Mouse (Mus musculus): ENCODE data around the gene Glud1. TPM values are rescaled to one million over a fixed set of nuclear protein-coding genes. Genes with fewer than 3 reads are reported as not detected.

The Glud1 gene
- polyA plus RNA-seq, 1 experiment from 2014 or later: 54.1 TPM

DNA sequence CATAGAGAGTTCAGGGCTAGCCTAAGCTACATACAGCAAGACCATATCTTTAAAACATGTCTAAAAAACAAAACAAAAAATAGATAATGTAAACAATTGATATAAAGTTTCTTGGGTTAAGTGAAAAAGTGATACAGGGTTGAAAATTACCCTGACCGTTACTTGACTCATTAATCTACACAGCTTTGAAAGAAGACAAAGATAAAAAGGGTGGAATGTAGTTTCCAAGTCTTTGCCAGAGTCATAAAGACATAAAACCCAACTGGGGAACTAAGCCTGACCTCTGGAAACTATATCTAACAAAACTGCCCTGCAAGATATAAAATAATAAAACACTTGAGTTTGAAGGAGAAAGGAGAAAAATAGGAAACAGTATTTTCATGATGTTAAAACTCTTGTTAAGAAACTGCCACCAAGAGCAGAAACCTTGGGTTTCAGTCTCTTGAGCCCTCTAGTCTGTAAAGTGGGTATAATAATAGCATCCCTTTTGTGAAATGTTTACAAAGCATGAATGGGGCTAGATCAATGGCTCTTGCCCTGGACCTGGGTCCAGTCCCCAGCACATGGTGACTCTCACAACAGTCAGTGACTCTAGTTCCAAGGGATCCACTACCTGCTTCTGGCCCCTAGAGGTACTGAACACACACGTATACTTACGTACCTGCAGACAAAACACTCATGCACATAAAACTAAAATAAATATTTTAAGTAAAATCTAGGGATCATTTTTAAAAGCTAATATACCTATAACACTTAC, 21.1 kb upstream of the Glud1 start:
- H3K27me3 ChIP-seq (ENCODE audit: control insufficient read depth, insufficient read depth, low read length): no peaks in the 10 kb centered on the region
- H3K4me3 ChIP-seq (ENCODE audit: low read length): no peak overlapping the region
- H3K4me1 ChIP-seq (ENCODE audit: control insufficient read depth, insufficient read depth, low read length): 0 out of 2 replicates have a peak, but pooled peaks cover 2% of the 10 kb centered on the region
- H3K36me3 ChIP-seq (ENCODE audit: control insufficient read depth, insufficient read depth): no peaks in the 10 kb centered on the region
- H3K9ac ChIP-seq (ENCODE audit: low read length): no peak overlapping the region
- WGBS: 86% methylated on average over 3 of the region's 3 CpGs
- H3K4me2 ChIP-seq (ENCODE audit: low read depth, low read length): no peak overlapping the region
- no peaks in the 10 kb centered on the region for H3K9me3 ChIP-seq (replicated peaks; ENCODE audit: control insufficient read depth, low read length)
- no peak overlapping the region for H3K27ac ChIP-seq (ENCODE audit: low read length)
- no peak for ATAC-seq (replicated peaks; ENCODE audit: extremely low read depth, insufficient read depth, low FRiP score)

- WGBS: 47% methylated on average over 1 of the region's 1 CpGs
- Histone ChIP-seq H3K27ac (ENCODE audit: low read length) (no peak overlapping the region), H3K4me3 (ENCODE audit: low read length) (no peak overlapping the region), H3K9ac (ENCODE audit: low read length) (no peak overlapping the region), H3K4me2 (ENCODE audit: low read depth, low read length) (no peak overlapping the region), H3K4me1 (ENCODE audit: control insufficient read depth, insufficient read depth, low read length) (0 out of 2 replicates have a peak, but pooled peaks cover 2% of the 10 kb centered on the region), H3K27me3 (ENCODE audit: control insufficient read depth, insufficient read depth, low read length) (no peaks in the 10 kb centered on the region), H3K9me3 (replicated peaks; ENCODE audit: control insufficient read depth, low read length) (no peaks in the 10 kb centered on the region), H3K36me3 (ENCODE audit: control insufficient read depth, insufficient read depth) (no peaks in the 10 kb centered on the region)
- ATAC-seq (replicated peaks; ENCODE audit: extremely low read depth, insufficient read depth, low FRiP score): no peak
Measured at GRCm38 (mm10) chr14:34290229-34290628, 20.3 kb upstream of the Glud1 start.

DNA sequence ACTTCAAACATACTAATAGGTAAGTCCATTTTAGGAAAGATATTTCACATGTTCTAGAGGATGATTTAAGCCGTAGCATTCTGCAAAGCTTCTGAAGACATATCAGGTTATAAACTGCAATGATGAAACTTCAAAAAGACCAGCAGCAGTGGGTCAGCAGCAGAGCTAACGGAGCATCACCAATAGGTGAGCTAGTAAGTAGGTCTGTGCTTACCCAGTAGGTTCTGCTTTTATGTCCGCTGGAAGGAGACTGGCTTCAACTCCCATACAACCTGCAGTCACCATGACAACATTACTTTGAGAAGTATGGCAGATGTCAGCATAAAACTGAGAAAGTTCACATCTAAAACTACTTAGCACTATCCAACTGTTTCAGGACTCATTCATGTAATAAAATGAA, 16.9 kb upstream of the Glud1 start:
- ATAC-seq (replicated peaks; ENCODE audit: extremely low read depth, insufficient read depth, low FRiP score): no peak
- 92% methylated on average over 3 of the region's 3 CpGs for WGBS
- no peaks in the 10 kb centered on the region for H3K36me3 ChIP-seq (ENCODE audit: control insufficient read depth, insufficient read depth)

DNA sequence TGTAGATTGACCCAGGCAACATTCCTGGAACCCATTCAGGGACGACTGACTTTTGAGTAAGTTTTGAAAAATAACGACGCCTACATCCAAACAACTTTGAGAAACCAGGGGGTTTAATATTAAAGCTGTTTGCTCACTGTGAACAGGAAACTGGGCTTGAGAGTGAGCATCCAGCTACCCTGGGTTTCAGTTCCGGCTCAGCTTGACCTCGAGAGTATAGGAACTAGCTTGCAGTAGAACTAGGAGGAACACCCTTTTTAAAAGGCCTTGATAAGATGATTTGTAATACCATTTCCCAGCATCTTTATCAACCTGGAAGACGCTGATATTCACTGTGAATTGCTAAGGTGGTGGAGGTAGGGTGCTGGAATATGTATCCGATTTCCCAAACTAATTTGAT, 14.2 kb upstream of the Glud1 start:
- Histone ChIP-seq H3K4me3 (ENCODE audit: low read length) (no peak overlapping the region), H3K27me3 (ENCODE audit: control insufficient read depth, insufficient read depth, low read length) (no peaks in the 10 kb centered on the region), H3K9ac (ENCODE audit: low read length) (no peak overlapping the region), H3K9me3 (replicated peaks; ENCODE audit: control insufficient read depth, low read length) (no peaks in the 10 kb centered on the region), H3K4me2 (ENCODE audit: low read depth, low read length) (no peak overlapping the region), H3K27ac (ENCODE audit: low read length) (no peak overlapping the region), H3K36me3 (ENCODE audit: control insufficient read depth, insufficient read depth) (no peaks in the 10 kb centered on the region), H3K4me1 (ENCODE audit: control insufficient read depth, insufficient read depth, low read length) (peaks cover 6% of the 10 kb centered on the region)
- 80% methylated on average over 7 of the region's 7 CpGs for WGBS
- ATAC-seq (replicated peaks; ENCODE audit: extremely low read depth, insufficient read depth, low FRiP score): no peak

More for the DNA sequence above, 16.9 kb upstream of the Glud1 start:
- Histone ChIP-seq H3K9ac (ENCODE audit: low read length) (no peak overlapping the region), H3K27ac (ENCODE audit: low read length) (no peak overlapping the region), H3K4me1 (ENCODE audit: control insufficient read depth, insufficient read depth, low read length) (peaks cover 8% of the 10 kb centered on the region), H3K9me3 (replicated peaks; ENCODE audit: control insufficient read depth, low read length) (no peaks in the 10 kb centered on the region), H3K4me2 (ENCODE audit: low read depth, low read length) (no peak overlapping the region), H3K4me3 (ENCODE audit: low read length) (no peak overlapping the region), H3K27me3 (ENCODE audit: control insufficient read depth, insufficient read depth, low read length) (no peaks in the 10 kb centered on the region)

DNA sequence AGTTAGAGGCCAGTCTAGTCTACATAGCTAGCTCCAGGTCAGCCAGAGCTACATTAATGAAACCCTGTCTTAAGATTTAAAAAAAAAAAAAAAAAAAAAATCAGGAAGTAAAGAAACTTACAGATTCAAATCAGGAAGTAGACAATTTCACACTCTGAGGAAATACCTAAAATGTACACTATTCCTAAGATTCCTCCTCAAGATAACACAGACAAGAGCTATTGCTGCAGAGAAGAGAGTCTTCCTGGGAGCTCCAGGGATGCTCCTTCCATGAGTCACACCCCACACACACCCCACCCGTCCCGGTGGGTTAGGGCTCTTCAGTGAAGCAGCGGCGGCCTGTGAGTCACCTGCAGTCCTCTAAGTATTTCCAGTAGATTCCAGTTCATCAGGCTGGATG, 13.5 kb upstream of the Glud1 start:
- H3K4me2 ChIP-seq (ENCODE audit: low read depth, low read length): no peak overlapping the region
- no peak overlapping the region for H3K4me3 ChIP-seq (ENCODE audit: low read length)
- ATAC-seq (replicated peaks; ENCODE audit: extremely low read depth, insufficient read depth, low FRiP score): no peak
- WGBS: 21% methylated on average over 4 of the region's 4 CpGs
- H3K27ac ChIP-seq (ENCODE audit: low read length): no peak overlapping the region
- peaks cover 3% of the 10 kb centered on the region; the same call in 1 of the 2 replicates for H3K36me3 ChIP-seq (ENCODE audit: control insufficient read depth, insufficient read depth)
- H3K9me3 ChIP-seq (replicated peaks; ENCODE audit: control insufficient read depth, low read length): no peaks in the 10 kb centered on the region
- no peaks in the 10 kb centered on the region for H3K27me3 ChIP-seq (ENCODE audit: control insufficient read depth, insufficient read depth, low read length)
- peaks cover 6% of the 10 kb centered on the region for H3K4me1 ChIP-seq (ENCODE audit: control insufficient read depth, insufficient read depth, low read length)
- H3K9ac ChIP-seq (ENCODE audit: low read length): no peak overlapping the region

GRCm38 (mm10) chr14:34297634-34298033, 12.9 kb upstream of the Glud1 start:
- H3K27me3 ChIP-seq (ENCODE audit: control insufficient read depth, insufficient read depth, low read length): no peaks in the 10 kb centered on the region
- WGBS: 66% methylated on average over 2 of the region's 2 CpGs

GRCm38 (mm10) chr14:34298871-34299700, 11.4 kb upstream of the Glud1 start:
- no peak overlapping the region for H3K4me2 ChIP-seq (ENCODE audit: low read depth, low read length)
- no peak overlapping the region for H3K27ac ChIP-seq (ENCODE audit: low read length)
- 60% methylated on average over 11 of the region's 11 CpGs for WGBS
- H3K4me3 ChIP-seq (ENCODE audit: low read length): no peak overlapping the region
- H3K4me1 ChIP-seq (ENCODE audit: control insufficient read depth, insufficient read depth, low read length): peaks cover 6% of the 10 kb centered on the region
- H3K9me3 ChIP-seq (replicated peaks; ENCODE audit: control insufficient read depth, low read length): no peaks in the 10 kb centered on the region
- no peaks in the 10 kb centered on the region for H3K27me3 ChIP-seq (ENCODE audit: control insufficient read depth, insufficient read depth, low read length)
- ATAC-seq (replicated peaks; ENCODE audit: extremely low read depth, insufficient read depth, low FRiP score): no peak
- no peak overlapping the region for H3K9ac ChIP-seq (ENCODE audit: low read length)
- peaks cover 5% of the 10 kb centered on the region; the same call in 1 of the 2 replicates for H3K36me3 ChIP-seq (ENCODE audit: control insufficient read depth, insufficient read depth)

More at GRCm38 (mm10) chr14:34297634-34298033, 12.9 kb upstream of the Glud1 start:
- H3K4me3 ChIP-seq (ENCODE audit: low read length): no peak overlapping the region
- no peak overlapping the region for H3K4me2 ChIP-seq (ENCODE audit: low read depth, low read length)
- H3K36me3 ChIP-seq (ENCODE audit: control insufficient read depth, insufficient read depth): peaks cover 5% of the 10 kb centered on the region; the same call in 1 of the 2 replicates
- peaks cover 6% of the 10 kb centered on the region for H3K4me1 ChIP-seq (ENCODE audit: control insufficient read depth, insufficient read depth, low read length)
- H3K27ac ChIP-seq (ENCODE audit: low read length): no peak overlapping the region
- no peak for ATAC-seq (replicated peaks; ENCODE audit: extremely low read depth, insufficient read depth, low FRiP score)
- H3K9ac ChIP-seq (ENCODE audit: low read length): no peak overlapping the region
- no peaks in the 10 kb centered on the region for H3K9me3 ChIP-seq (replicated peaks; ENCODE audit: control insufficient read depth, low read length)

GRCm38 (mm10) chr14:34302681-34303242, 7.8 kb upstream of the Glud1 start:
- Histone ChIP-seq H3K4me1 (ENCODE audit: control insufficient read depth, insufficient read depth, low read length) (peaks cover 1% of the 10 kb centered on the region), H3K9ac (ENCODE audit: low read length) (no peak overlapping the region), H3K27me3 (ENCODE audit: control insufficient read depth, insufficient read depth, low read length) (no peaks in the 10 kb centered on the region), H3K4me2 (ENCODE audit: low read depth, low read length) (no peak overlapping the region), H3K27ac (ENCODE audit: low read length) (no peak overlapping the region), H3K4me3 (ENCODE audit: low read length) (no peak overlapping the region), H3K36me3 (ENCODE audit: control insufficient read depth, insufficient read depth) (peaks cover 5% of the 10 kb centered on the region; the same call in 1 of the 2 replicates), H3K9me3 (replicated peaks; ENCODE audit: control insufficient read depth, low read length) (no peaks in the 10 kb centered on the region)
- WGBS: 73% methylated on average over 5 of the region's 5 CpGs
- ATAC-seq (replicated peaks; ENCODE audit: extremely low read depth, insufficient read depth, low FRiP score): no peak

All from heart, embryonic 16.5 days (tissue).